Mouse (Mus musculus) megakaryocyte, embryonic 14.5 days (primary cell): Measurements from ENCODE around the gene Gja5.

Experiments
- FLI1 ChIP-seq: IDR thresholded peaks from 2 replicates; pipeline ENCODE4 v1.6.1; 2012; ENCODE audit warnings: low read length, inconsistent platforms, mixed read lengths
- GATA1 ChIP-seq: IDR thresholded peaks from 3 replicates; pipeline ENCODE4 v1.6.1; 2012; ENCODE audit warnings: mixed read lengths, low read length, inconsistent platforms, borderline replicate concordance

GRCm38 (mm10) chr3:97060119-97060518, 155.6 kb downstream of the Gja5 start:
- TF ChIP-seq GATA1 (peak; percentile 48; the same call in 1 of the 3 replicates), FLI1 (no peak)
